Mouse (Mus musculus) mature B cell (primary cell): ENCODE results near the gene Gpat3.

Experiments used
- in situ Hi-C: fragments of 300-500 bp; cut with MboI; formaldehyde crosslinking; loops from 2 replicates; pipeline ENCODE4 v1.14.3; 2019

Gene Gpat3

DNA sequence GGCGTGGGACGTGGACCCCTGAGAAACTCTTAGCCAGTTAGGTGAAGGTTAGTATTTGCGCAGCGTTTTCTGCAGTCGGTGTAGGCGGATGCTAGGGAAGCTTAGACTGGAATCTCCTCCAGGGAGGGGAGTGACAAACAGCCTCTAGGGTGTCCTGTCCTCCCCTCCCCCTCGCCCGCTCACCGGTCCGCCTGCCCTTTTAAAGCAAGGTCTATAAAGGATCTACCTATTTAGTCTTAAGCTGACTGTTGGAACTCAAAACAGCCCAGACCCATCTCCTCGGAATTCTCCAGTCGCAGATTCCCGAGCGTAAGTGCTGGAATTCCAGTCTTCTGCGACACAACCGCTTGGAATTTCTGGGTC, at the start of gene Gpat3:
Gpat3 (plus strand) TSS at position 229 of the 363 bp plus-strand sequence.
- in situ Hi-C loops = no loop called here

- in situ Hi-C loops = no loop called here
Observed at GRCm38 (mm10) chr5:100798165-100798860, 47.2 kb upstream of the Gpat3 start, which contains the start of the genes Helq and Mrps18c. Gene Helq (minus strand): TSS chr5:100798598. Gene Mrps18c (plus strand): TSS chr5:100798627.

GRCm38 (mm10) chr5:100818341-100818740, 27.2 kb upstream of the Gpat3 start:
- in situ Hi-C loops = no loop called here

DNA sequence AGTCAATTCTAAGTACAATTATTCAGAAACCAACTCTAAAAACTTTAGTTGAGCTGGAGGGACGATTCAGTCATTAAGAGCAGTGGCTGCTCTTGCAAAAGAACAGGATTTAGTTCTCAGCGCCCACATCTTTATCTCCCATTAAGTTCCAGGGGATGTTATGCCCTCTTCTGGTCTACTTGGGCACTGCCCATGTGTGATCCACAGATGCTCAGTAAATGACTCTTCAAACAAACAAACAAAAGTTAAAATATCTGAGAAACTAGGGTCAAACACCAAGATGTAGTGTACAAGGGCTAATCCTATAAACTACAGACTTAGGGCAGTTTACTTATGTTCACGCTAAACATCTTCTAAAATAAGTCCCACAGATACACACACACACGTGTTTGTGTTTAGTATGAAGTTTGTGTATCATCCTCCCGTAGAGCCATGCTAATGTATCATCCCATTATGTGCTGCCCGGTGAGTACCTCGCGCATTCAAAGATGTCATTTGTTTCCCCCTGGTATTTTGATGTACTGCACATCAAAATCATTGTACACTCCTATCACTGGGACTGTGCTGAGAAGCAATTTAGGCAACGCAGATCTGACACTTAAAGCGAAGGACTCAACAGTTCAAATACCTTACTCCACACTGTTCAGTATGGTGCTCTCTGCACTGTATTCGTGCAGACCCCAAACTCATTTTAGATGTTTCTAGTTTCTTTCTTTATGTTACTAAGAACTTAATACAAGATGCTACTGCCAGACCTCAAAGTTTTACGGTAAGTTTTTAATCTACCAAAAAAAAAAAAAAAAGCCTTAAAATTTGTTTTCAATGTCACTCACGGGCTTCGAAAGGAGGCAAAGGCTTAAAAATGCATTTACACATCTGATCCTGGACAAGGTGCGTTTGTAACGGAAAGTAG, 25.7 kb upstream of the Gpat3 start:
- in situ Hi-C loops = no loop called here

DNA sequence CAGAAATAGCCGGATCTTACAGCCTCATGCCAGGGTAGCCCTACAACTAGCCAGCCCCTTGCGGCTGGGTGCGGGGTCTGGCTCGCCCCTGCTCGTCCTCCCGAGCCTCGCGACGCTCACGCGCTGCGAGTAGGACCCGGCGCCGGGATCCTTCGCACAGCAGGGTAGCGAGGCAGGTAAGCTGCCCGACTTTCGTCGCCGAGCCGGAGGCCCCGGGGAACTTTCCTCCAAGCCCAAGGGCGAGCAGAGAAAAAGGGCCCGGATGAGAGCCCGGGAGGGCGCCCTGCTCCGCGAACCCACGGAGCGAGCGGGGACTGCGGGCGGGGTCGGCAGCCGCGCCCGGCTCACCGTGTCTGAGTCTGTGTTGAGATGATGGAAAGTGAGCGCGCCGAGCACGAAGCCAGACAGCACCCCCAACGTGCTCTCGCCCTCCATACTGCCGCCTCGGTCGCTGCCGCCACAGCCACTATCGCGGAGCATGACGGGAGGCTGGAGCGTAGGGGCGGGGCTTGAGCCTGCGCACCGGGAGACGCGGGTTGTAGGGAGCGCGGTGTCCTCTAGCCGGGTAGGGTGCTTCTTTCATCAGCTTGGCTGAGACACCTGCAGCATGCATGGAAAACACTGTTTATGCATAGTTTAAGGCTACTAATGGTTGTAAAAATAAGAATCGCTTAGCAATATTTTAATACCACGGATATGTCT, 24.9 kb upstream of the Gpat3 start, which contains the start of gene Abraxas1:
Abraxas1 (minus strand) TSS at position 483 of the 702 bp plus-strand sequence.
- in situ Hi-C loops = no loop called here

DNA sequence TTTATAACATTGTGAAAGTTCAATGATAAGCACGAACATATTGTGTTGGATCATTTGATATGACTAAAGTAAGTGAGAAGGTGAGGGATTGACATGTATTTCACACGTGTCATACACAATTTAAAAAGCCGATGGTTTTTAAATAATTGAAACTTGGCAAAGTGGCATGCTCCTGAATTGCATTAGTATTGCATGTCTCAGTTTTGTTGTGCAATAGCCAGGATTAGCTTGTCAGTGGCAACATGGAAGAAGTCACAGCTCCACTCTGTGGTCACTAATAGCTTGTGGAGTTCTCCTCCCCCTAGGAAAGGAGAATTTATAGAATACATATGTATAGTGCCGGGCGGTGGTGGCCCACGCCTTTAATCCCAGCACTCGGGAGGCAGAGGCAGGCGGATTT, 24.1 kb upstream of the Gpat3 start:
- in situ Hi-C loops = no loop called here

- in situ Hi-C loops = no loop called here
Observed at GRCm38 (mm10) chr5:100822826-100823225, 22.7 kb upstream of the Gpat3 start.

GRCm38 (mm10) chr5:100825975-100826374, 19.5 kb upstream of the Gpat3 start:
- in situ Hi-C loops = no loop called here

DNA sequence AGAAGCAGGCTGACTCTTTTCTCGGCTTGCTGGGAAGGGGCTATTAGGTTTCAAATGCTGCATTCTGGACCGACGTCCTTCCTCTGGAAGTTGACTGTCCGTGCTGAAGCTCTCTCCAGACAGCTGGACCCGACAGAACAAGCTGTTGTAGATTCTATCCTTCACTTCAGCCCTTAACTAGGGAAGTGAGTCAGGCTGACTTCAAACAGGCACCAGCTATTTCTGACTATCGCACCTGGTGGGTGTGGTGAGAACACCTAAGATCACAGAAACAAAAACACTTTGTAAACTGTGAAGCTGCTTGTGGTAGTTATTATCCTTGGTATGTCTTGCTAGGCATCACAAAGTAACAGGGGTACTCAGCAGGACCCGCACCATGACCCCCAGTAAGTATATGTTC, 19.0 kb upstream of the Gpat3 start:
- in situ Hi-C loops = no loop called here

DNA sequence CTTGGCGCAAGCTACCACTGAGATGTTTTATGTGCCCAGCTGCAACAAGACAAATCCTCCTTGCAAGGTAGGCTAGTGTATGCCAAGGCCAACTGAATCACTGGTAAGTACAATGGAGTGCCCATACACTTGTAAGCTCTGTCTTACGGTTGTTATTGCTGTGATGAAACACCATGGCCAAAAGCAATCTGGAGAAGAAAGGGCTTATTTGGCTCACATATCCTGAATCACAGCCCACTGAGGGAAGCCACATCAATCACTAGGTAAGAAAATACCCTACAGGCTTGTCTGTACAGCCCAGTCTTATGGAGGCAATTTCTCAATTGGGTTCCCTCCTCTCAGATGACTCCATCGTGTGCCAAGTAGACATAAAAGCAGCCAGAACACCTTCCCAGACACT, 16.8 kb upstream of the Gpat3 start:
- in situ Hi-C loops = no loop called here

DNA sequence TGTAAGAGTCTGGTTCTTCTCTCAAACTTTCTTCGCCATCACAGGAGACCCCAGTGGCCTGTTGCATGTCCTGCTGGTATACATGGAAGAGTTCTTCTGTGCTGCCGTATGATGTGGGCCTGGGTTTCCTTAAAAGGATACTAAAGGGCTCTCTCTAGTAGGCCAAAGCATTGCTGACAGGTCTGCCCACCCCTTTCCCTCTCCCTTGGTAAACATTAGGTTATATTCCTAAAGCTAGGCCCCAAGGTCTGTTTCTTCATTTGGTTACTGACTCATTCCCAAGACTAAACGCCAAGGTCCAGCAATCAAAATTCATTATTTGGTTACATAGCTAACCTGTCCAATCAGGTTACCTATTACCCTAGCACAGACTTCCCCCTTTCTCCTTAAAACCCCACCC, 12.8 kb upstream of the Gpat3 start:
- in situ Hi-C loops = no loop called here

DNA sequence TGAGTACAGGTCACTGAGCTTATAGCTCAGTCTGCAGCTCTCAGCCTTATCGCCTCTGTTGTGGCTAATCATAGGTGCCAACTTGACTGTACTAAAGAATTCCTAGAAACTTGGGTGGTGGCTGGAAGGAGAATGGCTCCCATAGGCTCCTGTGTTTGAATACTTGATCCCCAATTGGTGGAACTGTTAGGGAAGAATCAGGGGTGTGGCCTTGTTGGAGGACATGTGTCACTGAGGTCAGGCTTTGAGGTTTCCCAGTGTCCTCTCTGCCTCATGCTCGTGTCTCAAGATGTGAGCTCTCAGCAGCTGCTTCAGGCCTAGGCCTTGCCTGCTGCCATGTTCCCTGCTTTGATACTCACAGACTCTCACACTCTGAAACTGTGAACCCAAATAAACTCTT, 11.7 kb upstream of the Gpat3 start:
- in situ Hi-C loops = no loop called here

- in situ Hi-C loops = no loop called here
Observed at GRCm38 (mm10) chr5:100835862-100836538, 9.5 kb upstream of the Gpat3 start.

DNA sequence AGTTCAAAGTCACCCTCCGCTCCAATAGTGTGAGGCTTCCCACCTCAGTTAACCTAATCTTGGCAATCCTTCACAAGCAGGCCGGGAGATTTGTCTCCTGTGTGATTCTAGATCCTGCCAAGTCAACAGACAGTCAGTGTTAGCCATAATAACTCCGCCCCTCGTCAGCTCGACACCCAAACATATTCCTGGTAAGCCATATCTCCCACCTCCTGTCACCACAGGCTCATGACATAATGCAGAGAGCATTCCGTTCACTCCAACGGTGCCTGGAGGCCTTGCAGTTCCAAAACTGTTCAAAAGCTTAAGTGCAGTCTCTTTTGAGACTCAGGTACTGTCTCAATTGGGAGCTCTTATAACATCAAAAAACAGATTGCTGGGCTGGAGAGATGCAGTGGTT, 7.6 kb upstream of the Gpat3 start:
- in situ Hi-C loops = no loop called here

- in situ Hi-C loops = no loop called here
Observed at GRCm38 (mm10) chr5:100844485-100844884, 1.0 kb upstream of the Gpat3 start.

- in situ Hi-C loops = no loop called here
Observed at GRCm38 (mm10) chr5:100845848-100846598, 510 bp downstream of the Gpat3 start.

DNA sequence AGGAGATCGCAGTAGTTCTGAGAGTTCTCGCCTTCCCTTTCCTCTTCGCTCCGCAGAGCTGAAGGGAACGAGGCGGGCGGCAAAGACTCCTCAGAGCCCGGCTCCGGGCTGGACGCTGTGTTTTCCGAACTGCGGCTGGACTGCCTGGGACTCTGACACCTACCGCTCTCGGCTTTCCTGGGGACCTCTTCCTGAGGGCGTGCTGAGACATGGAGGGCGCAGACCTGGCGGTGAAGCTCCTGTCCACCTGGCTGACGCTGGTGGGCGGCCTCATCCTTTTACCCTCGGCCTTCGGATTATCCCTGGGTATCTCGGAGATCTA, 1.0 kb downstream of the Gpat3 start:
- in situ Hi-C loops = no loop called here

DNA sequence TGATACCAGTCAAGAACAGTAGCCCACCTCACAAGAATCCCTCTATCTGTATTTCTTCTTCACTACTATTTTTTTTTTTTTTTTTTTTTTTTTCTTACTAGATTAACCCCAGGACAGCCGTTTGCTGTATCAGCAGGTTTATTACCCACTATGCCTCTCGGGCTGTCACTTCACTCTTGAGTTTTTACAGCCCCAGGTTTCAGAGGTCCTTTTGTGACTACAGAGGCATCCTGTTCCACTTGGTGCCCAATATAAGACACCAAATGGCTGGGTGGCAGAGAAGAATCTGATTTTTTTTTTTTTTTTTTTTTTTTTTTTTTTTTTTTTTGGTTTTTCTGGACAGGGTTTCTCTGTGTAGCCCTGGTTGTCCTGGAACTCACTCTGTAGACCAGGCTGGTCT, 1.6 kb downstream of the Gpat3 start:
- in situ Hi-C loops = no loop called here

- in situ Hi-C loops = no loop called here
Observed at GRCm38 (mm10) chr5:100853963-100854362, 8.4 kb downstream of the Gpat3 start.

DNA sequence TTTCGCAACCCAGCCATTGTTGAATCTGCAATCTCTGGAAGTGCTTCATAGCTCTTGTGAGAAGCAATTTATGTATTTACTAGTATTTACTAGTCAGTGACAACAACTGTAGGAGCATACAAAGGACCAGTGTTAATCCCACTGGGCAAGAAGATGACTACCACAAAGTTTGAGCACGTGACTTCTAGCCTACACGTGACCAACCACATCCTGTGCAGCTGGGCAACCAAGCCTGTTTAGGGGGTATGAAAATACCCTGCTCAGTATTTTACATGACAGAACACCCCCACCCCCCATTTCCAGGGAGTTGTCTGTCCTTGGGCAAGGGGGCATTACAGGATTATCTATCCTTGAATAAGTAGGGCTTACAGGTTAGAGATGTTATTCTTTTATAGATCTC, 11.0 kb downstream of the Gpat3 start:
- in situ Hi-C loops = no loop called here

DNA sequence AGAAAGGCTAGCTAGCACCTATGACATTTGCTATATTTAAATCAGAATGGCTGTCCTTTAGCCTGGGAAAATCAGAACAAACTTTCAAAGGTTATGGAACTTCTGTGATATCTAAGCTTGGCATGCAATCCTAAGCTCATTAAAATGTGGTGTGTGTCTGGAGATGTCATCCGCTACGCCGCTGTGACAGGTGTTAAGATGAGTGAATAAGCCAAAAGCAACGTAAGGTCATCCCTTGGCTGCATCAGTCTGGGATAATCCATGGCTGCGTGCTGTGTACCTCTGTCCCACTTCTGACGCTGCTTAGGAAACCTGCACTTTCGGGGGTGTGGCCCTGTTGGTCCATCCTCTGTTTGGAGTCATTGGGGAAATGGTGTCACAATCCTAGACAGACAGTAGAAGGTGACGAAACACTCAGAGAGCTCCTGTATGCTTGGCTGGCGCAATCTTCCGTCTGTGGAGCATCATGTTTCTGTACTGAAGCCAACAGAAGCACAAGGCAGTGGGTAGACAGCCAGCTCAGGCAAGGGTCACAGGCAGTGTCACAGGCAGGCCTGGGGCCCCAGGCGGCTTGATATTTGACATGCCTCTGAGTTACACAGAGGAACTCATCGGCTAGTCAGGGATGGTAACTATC, 15.0 kb downstream of the Gpat3 start:
- in situ Hi-C loops = no loop called here
